Mouse (Mus musculus) intestine, embryonic 16.5 days (tissue): ENCODE data around the gene Nedd4. TPM values are rescaled to one million over a fixed set of nuclear protein-coding genes. Genes with fewer than 3 reads are reported as not detected.
A peak's percentile ranks its signal among the peaks of the same experiment; 100 is the strongest.
"Not testable (repeated sequence)": the region's sequence is repeated elsewhere in the genome, so short reads cannot be mapped to it uniquely, and the experiment has no call there.

ENCODE experiments used
- ATAC-seq: fragments of 200-750 bp; cut with Nextera tagmentation; 2 replicates; pipeline ENCODE4 v1.8.0; 2017; ENCODE audit warnings: moderate TSS enrichment, moderate library complexity
- H3K27ac ChIP-seq: fragments of 300-500 bp; sonication (generic); 2 replicates; pipeline ENCODE4 v1.5.1; 2014; ENCODE audit warnings: mild to moderate bottlenecking, low read length
- H3K27me3 ChIP-seq: fragments of 300-500 bp; sonication (generic); replicated peaks from 2 replicates; pipeline ENCODE4 v1.6.1; 2014; ENCODE audit warnings: low read length, control low read depth, mixed read lengths; ENCODE audit not compliant: control insufficient read depth, insufficient read depth
- H3K36me3 ChIP-seq: fragments of 300-500 bp; sonication (generic); 2 replicates; pipeline ENCODE4 v1.6.1; 2014; ENCODE audit warnings: low read length, control low read depth; ENCODE audit not compliant: control insufficient read depth, insufficient read depth
- H3K4me1 ChIP-seq: fragments of 300-500 bp; sonication (generic); 2 replicates; pipeline ENCODE4 v1.6.1; 2014; ENCODE audit warnings: low read length, control low read depth, mixed read lengths; ENCODE audit not compliant: control insufficient read depth, insufficient read depth
- H3K4me2 ChIP-seq: fragments of 300-500 bp; sonication (generic); 2 replicates; pipeline ENCODE4 v1.6.1; 2014; ENCODE audit warnings: low read depth, low read length, control low read depth
- H3K4me3 ChIP-seq: fragments of 300-500 bp; sonication (generic); 2 replicates; pipeline ENCODE4 v1.5.1; 2014; ENCODE audit warnings: mild to moderate bottlenecking, low read length
- H3K9ac ChIP-seq: fragments of 300-500 bp; sonication (generic); 2 replicates; pipeline ENCODE4 v1.6.1; 2014; ENCODE audit warnings: low read depth, low read length
- H3K9me3 ChIP-seq: fragments of 300-500 bp; sonication (generic); 2 replicates; pipeline ENCODE4 v1.6.1; 2016; ENCODE audit warnings: low read length, control low read depth; ENCODE audit not compliant: control insufficient read depth
- WGBS: fragments of 180-500 bp; shearing (Covaris S2); extraction: QIAGEN DNeasy Blood & Tissue Kit; methylation state at CpG from one replicate; pipeline ENCODE4 v1.1.7; 2014; 5-methylcytosine and 5-hydroxymethylcytosine counted together
- polyA plus RNA-seq: library from polyadenylated mRNA; unstranded; fragments of >200 nt; fragmentation: Nextera tagmentation; extraction: Ambion mirVana; gene quantifications from 2 replicates; pipeline ENCODE4 v1.2.1, GENCODE M21; 2015

Gene Nedd4
- polyA plus RNA-seq, 1 experiment from 2014 or later, result 409 TPM

DNA sequence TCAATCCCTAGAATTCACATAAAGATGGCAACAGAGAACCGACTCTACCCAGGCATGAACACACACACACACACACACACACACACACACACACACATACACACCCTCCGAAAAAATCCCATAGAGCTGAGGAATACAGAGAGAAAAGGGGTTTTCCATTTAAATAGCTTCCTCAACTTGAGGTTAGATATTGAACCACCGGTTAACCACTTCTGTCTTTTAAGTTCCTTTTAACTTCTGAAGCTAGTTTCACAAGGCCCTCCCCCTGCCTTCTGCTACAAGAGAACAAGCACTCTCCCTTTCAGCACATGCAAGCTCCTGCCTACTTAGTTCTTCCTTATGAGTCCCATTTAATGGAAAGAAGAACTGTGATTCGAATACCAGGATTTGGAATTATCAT, 2.0 kb upstream of the Nedd4 start:
- Histone ChIP-seq H3K4me1 (peaks cover 18% of the 10 kb centered on the region), H3K4me3 (no peak overlapping the region), H3K9me3 (no peaks in the 10 kb centered on the region), H3K9ac (no peak overlapping the region), H3K4me2 (no peak overlapping the region), H3K27me3 (no peaks in the 10 kb centered on the region), H3K36me3 (0 out of 2 replicates have a peak, but pooled peaks cover 3% of the 10 kb centered on the region), H3K27ac (no peak overlapping the region)
- ATAC-seq, result no peak
- 76% methylated on average over 4 of the region's 4 CpGs for WGBS

DNA sequence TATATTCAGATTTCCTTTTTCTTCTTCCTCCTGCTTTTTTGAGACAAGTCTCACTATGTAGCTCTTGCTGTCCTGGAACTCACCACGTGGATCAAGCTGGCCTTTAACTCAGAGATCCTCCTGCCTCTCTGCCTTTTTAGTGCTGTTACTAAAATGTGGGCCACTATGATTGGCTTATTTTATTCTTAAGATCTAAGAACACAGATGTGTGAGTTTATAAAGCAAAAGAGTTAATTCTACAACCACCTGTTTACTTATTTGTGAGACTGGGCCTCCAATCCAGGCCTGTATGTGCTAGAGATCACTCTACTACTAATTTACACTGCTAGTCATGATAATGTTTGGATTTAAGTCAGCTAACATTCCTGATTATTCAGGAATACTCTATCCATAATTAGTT, 1.2 kb upstream of the Nedd4 start:
- H3K27me3 ChIP-seq, result no peaks in the 10 kb centered on the region
- H3K9ac ChIP-seq, result no peak overlapping the region
- H3K4me3 ChIP-seq, result no peak overlapping the region
- H3K4me1 ChIP-seq, result peaks cover 25% of the 10 kb centered on the region
- H3K4me2 ChIP-seq, result no peak overlapping the region
- ATAC-seq, result no peak
- WGBS, result 44% methylated on average over 1 of the region's 1 CpGs
- 0 out of 2 replicates have a peak, but pooled peaks cover 5% of the 10 kb centered on the region for H3K36me3 ChIP-seq
- H3K9me3 ChIP-seq, result no peaks in the 10 kb centered on the region
- peak overlapping the region; percentile 62 for H3K27ac ChIP-seq

DNA sequence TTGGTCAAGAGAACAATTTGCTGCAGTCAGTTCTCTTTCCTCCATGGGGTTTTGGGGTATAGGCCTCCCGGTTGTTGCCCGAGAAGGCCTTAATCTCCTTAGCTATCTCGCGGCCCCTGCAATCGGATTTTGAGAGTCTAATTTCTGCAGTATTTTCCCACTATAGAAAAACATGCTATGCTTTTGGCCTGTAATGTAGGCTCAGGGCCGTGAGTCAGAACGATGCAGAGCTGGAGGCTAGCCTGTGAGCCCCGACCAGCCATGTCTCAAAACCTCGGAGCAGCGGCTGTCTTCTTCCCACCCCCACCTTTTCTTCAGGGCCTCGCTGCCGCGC, 618 bp upstream of the Nedd4 start:
- no peak for ATAC-seq
- WGBS, result 2% methylated on average over 13 of the region's 13 CpGs
- H3K36me3 ChIP-seq, result 0 out of 2 replicates have a peak, but pooled peaks cover 7% of the 10 kb centered on the region

DNA sequence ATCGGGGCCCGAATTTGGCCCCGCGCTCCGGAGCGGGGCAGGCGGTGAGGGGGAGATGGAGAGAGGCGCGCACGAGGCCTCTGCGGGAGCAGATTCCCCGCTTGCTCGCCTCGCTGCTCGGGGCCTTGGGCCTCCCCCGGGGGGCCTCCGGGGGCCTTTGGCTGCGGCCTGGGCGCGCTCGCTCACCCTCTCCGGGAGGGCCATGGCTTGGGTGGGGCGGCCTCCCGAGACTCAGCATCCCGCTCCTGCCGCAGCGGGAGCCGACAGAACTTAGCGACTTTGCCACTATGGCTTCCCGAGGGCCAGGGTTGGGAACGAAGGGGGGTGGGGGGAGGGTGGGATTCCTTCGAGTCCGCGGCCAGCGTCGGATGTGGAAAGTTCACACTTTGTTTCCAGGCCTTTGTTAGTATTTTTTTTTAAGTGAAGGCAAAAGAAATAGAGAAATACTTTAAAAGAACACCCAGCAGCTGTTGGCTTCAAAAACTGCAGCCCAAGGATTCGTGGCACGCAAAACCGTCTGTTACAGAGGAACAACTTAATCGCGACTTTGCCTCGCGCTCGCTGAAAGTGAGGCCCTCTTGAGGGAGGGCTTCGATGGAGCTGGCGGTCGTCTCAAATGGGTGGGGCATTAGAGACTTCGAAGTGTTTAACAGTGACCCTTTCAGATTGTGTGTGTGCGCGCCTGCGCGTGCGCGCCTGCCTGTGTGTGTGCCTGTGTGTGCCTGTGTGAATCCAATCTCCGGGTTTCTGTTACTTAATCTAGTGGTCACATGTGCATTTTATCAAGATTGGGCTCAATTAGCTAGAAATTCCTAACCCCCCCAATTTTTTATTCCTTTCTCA, 766 bp downstream of the Nedd4 start:
- Histone ChIP-seq H3K4me2 (peak overlapping the region; percentile 91), H3K4me3 (peak overlapping the region; percentile 81), H3K9me3 (no peaks in the 10 kb centered on the region), H3K27me3 (no peaks in the 10 kb centered on the region), H3K4me1 (peaks cover 28% of the 10 kb centered on the region), H3K36me3 (0 out of 2 replicates have a peak, but pooled peaks cover 7% of the 10 kb centered on the region), H3K27ac (peak overlapping the region; percentile 100), H3K9ac (peak overlapping the region; percentile 99)
- under 1% methylated on average over 55 of the region's 55 CpGs for WGBS
- ATAC-seq, result peak; percentile 66

More for the DNA sequence above, 618 bp upstream of the Nedd4 start:
- Histone ChIP-seq H3K27me3 (no peaks in the 10 kb centered on the region), H3K9ac (peak overlapping the region; percentile 99), H3K27ac (peak overlapping the region; percentile 100), H3K9me3 (no peaks in the 10 kb centered on the region), H3K4me1 (peaks cover 27% of the 10 kb centered on the region), H3K4me2 (peak overlapping the region; percentile 91), H3K4me3 (peak overlapping the region; percentile 81)

DNA sequence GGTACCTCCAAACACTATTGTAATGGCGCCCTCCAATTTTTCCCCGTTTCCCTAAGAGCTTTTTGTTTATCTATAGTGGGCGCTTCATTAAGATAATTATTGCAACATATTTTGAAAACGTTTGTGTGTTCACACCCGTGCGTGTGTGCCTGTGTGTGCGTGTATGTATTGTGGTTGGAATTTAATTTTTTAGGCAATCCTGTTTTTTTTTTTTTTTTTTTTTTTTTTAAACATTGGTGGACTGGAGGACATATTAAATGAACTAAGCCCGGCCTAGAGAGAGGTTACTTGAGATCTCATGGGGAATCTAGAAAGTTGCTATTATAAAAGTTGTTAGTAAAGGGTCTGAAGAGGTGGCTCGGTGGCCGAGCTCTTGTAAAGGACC, 1.4 kb downstream of the Nedd4 start:
- H3K36me3 ChIP-seq, result 0 out of 2 replicates have a peak, but pooled peaks cover 7% of the 10 kb centered on the region
- H3K27ac ChIP-seq, result peak overlapping the region; percentile 100
- H3K4me1 ChIP-seq, result peaks cover 28% of the 10 kb centered on the region
- H3K9me3 ChIP-seq, result no peaks in the 10 kb centered on the region
- H3K9ac ChIP-seq, result peak overlapping the region; percentile 99
- no peak for ATAC-seq
- WGBS, result 2% methylated on average over 10 of the region's 10 CpGs
- H3K27me3 ChIP-seq, result no peaks in the 10 kb centered on the region
- peak overlapping the region; percentile 91 for H3K4me2 ChIP-seq
- H3K4me3 ChIP-seq, result peak overlapping the region; percentile 81

DNA sequence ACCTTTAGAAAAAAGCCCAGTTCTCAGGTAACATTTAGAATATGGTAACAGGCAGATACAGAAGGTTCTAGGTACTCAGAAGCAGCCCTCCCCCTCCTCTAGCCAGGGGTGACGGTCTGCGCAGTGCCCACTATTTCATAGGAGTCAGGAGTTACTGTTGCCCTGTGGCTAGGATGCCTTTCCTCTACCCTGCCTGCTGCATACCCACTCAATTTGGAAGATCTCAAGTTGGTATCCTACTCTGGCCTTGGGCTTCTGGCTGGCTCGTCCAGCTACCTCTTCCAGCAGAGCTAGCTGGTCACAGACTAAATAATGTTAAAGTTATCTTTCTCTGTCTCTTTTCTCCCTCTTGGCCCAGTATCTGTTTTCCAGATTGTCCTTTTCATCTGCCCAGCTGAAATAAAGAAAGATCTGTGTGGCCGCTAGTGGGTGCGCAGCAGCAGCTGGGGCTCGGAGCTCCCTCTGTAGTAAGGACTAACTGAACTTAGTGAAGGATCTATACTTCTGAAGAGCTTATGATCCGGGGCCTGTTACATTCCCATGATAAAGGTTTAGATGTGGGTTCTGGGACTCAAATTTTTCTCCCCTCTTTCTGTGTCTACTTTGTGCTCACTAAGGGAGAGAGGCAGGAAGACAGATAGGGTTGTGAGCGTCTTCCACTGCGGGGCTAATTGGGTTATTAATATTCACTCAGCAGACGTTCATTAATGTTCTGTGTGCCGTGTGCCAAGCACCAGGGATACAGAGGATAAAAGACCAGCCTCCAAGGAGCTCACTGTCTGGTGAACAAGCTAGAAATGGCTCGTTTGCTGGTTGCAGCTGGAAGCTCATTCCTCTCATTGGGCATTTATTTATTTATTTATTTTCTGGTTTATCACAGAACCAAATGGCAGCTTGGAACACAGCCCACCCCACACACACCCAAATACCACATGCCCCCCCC, 2.5 kb downstream of the Nedd4 start:
- Histone ChIP-seq H3K4me3 (peak overlapping the region; percentile 81), H3K4me2 (peak overlapping the region; percentile 91), H3K27me3 (no peaks in the 10 kb centered on the region), H3K4me1 (peaks cover 28% of the 10 kb centered on the region), H3K36me3 (0 out of 2 replicates have a peak, but pooled peaks cover 7% of the 10 kb centered on the region), H3K9ac (peak overlapping the region; percentile 99), H3K27ac (peak overlapping the region; percentile 100), H3K9me3 (no peaks in the 10 kb centered on the region)
- ATAC-seq, result no peak
- 28% methylated on average over 12 of the region's 12 CpGs for WGBS

DNA sequence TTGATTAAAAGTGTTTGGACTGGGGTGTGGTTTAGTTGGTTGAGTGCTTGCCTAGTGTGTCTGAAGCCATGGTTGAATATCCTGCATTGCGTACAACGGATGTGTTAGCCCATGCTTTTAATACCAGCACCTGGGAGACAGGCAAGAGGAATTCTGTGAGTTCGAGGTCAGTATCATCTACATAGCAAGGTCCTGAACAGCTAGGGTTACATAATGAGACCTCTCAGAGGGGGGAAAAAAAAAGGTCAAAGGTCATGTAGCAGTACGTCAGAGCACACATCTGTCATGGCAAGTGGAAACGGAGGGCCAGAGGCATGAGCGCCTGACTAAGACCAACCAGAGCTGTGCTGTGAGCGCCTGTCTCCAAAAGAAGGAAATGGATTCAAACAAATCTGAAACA, 3.4 kb downstream of the Nedd4 start:
- Histone ChIP-seq H3K4me1 (peaks cover 28% of the 10 kb centered on the region), H3K27ac (no peak overlapping the region; the same call in 1 of the 2 replicates), H3K9me3 (no peaks in the 10 kb centered on the region), H3K4me2 (peak overlapping the region; percentile 91), H3K36me3 (0 out of 2 replicates have a peak, but pooled peaks cover 7% of the 10 kb centered on the region), H3K9ac (no peak overlapping the region), H3K27me3 (no peaks in the 10 kb centered on the region), H3K4me3 (peak overlapping the region; percentile 10; the same call in 1 of the 2 replicates)
- no peak for ATAC-seq
- 42% methylated on average over 7 of the region's 7 CpGs for WGBS

DNA sequence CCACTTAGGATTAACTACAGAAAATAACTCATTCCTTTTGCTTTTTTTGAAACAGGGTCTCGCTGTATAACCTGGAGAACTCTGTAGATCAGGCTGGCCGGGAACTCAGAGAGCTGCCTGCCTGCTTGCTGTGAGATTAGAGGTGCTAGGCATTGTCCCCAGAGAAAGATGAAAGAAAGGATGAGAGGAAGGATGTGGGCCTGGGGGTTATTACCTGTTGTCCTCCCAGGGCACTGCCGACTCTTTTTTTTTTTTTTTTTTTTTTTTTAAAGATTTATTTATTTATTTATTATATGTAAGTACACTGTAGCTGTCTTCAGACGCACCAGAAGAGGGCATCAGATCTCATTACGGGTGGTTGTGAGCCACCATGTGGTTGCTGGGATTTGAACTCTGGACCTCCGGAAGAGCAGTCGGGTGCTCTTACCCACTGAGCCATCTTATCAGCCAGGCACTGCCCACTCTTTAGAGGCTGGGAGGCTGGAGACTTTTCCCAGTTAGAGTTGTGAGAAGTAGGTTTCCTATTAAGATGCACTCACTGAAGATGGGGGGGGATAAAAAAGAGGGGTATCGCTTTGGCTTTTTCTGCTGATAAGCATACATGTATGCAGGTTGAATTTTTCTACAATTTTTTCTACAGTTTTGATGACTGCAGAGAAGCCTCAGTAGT, 4.3 kb downstream of the Nedd4 start:
- H3K4me2 ChIP-seq, H3K27ac ChIP-seq, H3K9me3 ChIP-seq, ATAC-seq, H3K36me3 ChIP-seq, H3K27me3 ChIP-seq, H3K4me3 ChIP-seq, H3K9ac ChIP-seq: not testable (repeated sequence)
- H3K4me1 ChIP-seq, result peaks cover 26% of the 10 kb centered on the region
- WGBS, result 80% methylated on average over 6 of the region's 8 CpGs

DNA sequence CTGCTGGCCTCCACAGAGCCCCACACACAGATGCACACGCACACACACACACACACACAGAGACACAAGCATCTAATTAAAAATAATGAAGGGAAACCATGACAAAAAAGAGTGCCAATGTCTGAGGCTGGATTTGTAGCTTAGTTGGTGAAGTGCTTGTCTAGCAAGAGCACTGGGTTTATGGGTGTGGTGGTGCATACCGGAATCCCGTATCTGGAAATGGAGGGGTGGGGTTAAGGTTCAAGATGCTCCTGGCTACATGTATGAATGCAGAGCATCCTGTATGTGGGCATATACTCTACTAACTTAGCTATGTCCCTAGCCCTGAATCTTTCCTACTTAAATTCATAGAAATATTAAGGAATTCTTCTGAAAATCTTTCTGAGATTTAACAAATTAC, 5.0 kb downstream of the Nedd4 start:
- Histone ChIP-seq H3K9me3 (no peaks in the 10 kb centered on the region), H3K4me2 (no peak overlapping the region), H3K4me1 (peaks cover 26% of the 10 kb centered on the region), H3K27me3 (no peaks in the 10 kb centered on the region), H3K4me3 (no peak overlapping the region), H3K27ac (no peak overlapping the region), H3K36me3 (peaks cover 10% of the 10 kb centered on the region; the same call in 1 of the 2 replicates), H3K9ac (no peak overlapping the region)
- no peak for ATAC-seq
- WGBS, result 63% methylated on average over 3 of the region's 3 CpGs
